Mouse (Mus musculus): ENCODE results near the gene Tulp2. TPM values are rescaled to one million over a fixed set of nuclear protein-coding genes. Genes with fewer than 3 reads are reported as not detected.
"Not testable (repeated sequence)": the region's sequence is repeated elsewhere in the genome, so short reads cannot be mapped to it uniquely, and the experiment has no call there.

The Tulp2 gene
- polyA plus RNA-seq, 1 experiment from 2014 or later, result 3.2 TPM

DNA sequence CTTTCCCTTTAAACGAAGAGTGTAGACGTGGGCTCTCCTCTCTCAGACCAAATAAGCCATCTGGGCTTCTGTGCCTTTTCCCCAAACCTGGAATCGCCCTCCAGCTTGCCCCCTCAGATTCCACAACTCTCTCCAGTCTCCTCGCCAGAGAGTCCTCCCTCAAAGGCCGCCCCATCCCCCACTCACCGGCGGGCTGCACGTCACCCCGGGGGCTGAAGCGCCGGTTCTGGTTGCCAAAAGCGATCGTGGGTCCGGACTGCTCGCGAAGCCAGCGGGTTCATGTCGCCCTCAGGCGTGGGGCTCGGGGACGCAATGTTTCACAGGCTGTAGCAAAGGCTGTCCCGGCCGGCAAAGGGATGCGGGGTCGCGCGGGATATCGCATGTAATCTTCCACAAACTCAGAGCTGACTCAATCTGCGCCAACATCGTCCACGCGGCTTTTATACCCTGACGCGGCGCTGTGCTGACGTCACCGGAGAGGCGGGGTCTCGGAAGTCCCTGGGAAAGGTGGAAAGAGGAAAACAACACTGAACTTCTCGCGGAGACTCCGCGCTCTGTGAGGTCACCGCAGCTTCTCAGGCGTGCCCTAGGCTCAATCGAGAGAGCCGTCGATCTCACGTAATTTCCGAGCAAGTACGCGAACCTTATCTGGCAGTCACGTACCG lies 44.3 kb downstream of the Tulp2 start, which contains the start of the genes Ppp1r15a and Plekha4:
Ppp1r15a (minus strand) TSS at position 460 of the 665 bp plus-strand sequence.
Plekha4 (plus strand) TSS at position 522 of the 665 bp plus-strand sequence.
- peak within 1 kb of the TSS; percentile 99 for H3K27ac ChIP-seq (ENCODE audit: low read depth, low read length)
- H3K9ac ChIP-seq (ENCODE audit: low read depth, low read length), result peak within 1 kb of the TSS; percentile 97
- ATAC-seq (replicated peaks; ENCODE audit: low FRiP score), result peak; percentile 74
- H3K36me3 ChIP-seq (ENCODE audit: control insufficient read depth, insufficient read depth, low read length), result peaks cover 9% of the 10 kb centered on the region; the same call in 1 of the 2 replicates
- DNase-seq (ENCODE audit: low spot score), result peak; percentile 96
- no peaks in the 10 kb centered on the region for H3K9me3 ChIP-seq (ENCODE audit: control insufficient read depth, low read length)
- H3K4me3 ChIP-seq (ENCODE audit: low read depth, low read length), result peak within 1 kb of the TSS; percentile 87
- peaks cover 40% of the 10 kb centered on the region for H3K4me1 ChIP-seq (replicated peaks; ENCODE audit: control insufficient read depth, insufficient read depth, low read length)
- H3K27me3 ChIP-seq (replicated peaks; ENCODE audit: control insufficient read depth, insufficient read depth, low read length), result no peaks in the 10 kb centered on the region
- H3K4me2 ChIP-seq, result peak within 1 kb of the TSS; percentile 80
- WGBS, result under 1% methylated on average over 54 of the region's 54 CpGs

DNA sequence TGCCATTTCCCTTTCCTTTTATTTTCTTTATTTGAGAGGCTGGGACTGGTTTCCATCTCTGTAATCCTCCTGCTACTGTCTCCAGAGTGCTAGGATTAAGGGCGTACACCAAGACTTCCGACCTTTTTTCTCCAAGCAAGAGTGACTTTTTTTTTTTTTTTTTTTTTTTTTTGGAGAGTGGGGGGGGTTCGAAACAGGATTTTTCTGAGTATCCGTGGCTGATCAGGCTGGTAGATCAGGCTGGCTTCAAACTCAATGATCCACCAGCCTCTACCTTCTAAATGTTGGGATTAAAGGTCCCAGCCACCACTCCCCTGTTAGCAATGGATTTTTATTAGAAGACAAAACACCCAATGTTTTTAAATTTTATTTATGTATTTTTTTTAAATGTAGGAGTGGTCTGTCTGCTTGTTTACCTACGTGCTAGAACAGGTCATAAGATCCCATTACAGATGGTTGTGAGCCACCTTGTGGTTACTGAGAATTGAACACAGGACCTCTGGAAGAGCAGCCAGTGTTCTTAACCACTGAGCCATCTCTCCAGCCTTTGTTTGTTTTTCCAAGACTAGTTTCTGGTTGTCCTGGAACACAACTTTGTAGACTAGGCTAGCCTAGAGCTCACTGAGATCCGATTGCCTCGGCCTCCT lies 44.9 kb downstream of the Tulp2 start:
- Histone ChIP-seq H3K36me3 (ENCODE audit: control insufficient read depth, insufficient read depth, low read length) (peaks cover 9% of the 10 kb centered on the region; the same call in 1 of the 2 replicates), H3K4me3 (ENCODE audit: low read depth, low read length) (peak overlapping the region; percentile 87), H3K9me3 (ENCODE audit: control insufficient read depth, low read length) (no peaks in the 10 kb centered on the region), H3K27ac (ENCODE audit: low read depth, low read length) (peak overlapping the region; percentile 99), H3K4me1 (replicated peaks; ENCODE audit: control insufficient read depth, insufficient read depth, low read length) (peaks cover 36% of the 10 kb centered on the region), H3K4me2 (peak overlapping the region; percentile 80), H3K9ac (ENCODE audit: low read depth, low read length) (peak overlapping the region; percentile 97), H3K27me3 (replicated peaks; ENCODE audit: control insufficient read depth, insufficient read depth, low read length) (no peaks in the 10 kb centered on the region)
- 16% methylated on average over 7 of the region's 7 CpGs for WGBS
- DNase-seq (ENCODE audit: low spot score) (peak; percentile 35), ATAC-seq (replicated peaks; ENCODE audit: low FRiP score) (no peak)

DNA sequence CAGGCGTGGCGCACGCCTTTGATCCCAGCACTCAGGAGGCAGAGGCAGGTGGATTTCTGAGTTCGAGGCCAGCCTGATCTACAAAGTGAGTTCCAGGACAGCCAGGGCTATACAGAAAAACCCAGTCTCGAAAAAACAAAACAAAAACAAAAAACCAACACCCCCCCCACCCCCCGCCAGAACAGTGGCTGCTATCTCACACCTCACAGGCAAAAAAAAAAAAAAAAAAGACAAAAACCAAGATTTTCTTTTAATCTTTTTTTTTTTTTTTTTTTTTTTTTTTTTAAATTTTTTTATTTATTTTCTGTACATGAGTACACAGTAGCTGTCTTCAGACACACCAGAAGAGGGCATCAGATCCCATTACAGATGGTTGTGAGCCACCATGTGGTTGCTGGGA lies 45.5 kb downstream of the Tulp2 start:
- whole genome bisulfite sequencing, result 71% methylated on average over 6 of the region's 6 CpGs
- H3K9ac ChIP-seq (ENCODE audit: low read depth, low read length); ATAC-seq (replicated peaks; ENCODE audit: low FRiP score); H3K36me3 ChIP-seq (ENCODE audit: control insufficient read depth, insufficient read depth, low read length); H3K27me3 ChIP-seq (replicated peaks; ENCODE audit: control insufficient read depth, insufficient read depth, low read length); H3K9me3 ChIP-seq (ENCODE audit: control insufficient read depth, low read length); DNase-seq (ENCODE audit: low spot score): not testable (repeated sequence)
- Histone ChIP-seq H3K4me1 (replicated peaks; ENCODE audit: control insufficient read depth, insufficient read depth, low read length) (peaks cover 34% of the 10 kb centered on the region), H3K27ac (ENCODE audit: low read depth, low read length) (0 out of 2 replicates have a peak overlapping the region, but pooled peaks have one; percentile 17), H3K4me2 (peak overlapping the region; percentile 80), H3K4me3 (ENCODE audit: low read depth, low read length) (peak overlapping the region; percentile 87; the same call in 1 of the 2 replicates)

DNA sequence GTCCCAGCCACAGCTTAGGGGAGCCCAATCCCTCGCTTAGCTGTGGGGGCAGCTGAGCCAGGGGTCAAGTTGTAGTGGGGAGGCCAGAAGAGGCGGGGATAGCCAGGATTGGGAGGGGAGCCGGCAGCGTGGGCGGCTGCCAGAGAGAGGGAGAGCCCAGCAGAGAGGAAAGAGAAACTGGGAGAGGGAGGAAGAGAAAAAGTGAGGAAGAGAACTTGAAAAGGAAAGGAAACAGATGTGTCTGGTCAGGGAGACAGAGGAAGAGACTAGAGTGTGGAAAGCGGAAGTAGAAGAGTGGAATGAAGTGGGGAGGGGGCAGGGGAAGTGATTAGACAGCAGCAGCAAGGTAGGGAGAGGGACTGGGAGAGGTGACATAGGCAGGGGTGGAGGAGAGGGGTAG lies 47.8 kb downstream of the Tulp2 start:
- H3K9ac ChIP-seq (ENCODE audit: low read depth, low read length), result no peak overlapping the region
- no peak overlapping the region for H3K4me3 ChIP-seq (ENCODE audit: low read depth, low read length)
- no peak for DNase-seq (ENCODE audit: low spot score)
- peaks cover 17% of the 10 kb centered on the region for H3K4me1 ChIP-seq (replicated peaks; ENCODE audit: control insufficient read depth, insufficient read depth, low read length)
- WGBS, result 16% methylated on average over 6 of the region's 6 CpGs
- ATAC-seq (replicated peaks; ENCODE audit: low FRiP score), result no peak
- H3K27me3 ChIP-seq (replicated peaks; ENCODE audit: control insufficient read depth, insufficient read depth, low read length), result no peaks in the 10 kb centered on the region
- H3K36me3 ChIP-seq (ENCODE audit: control insufficient read depth, insufficient read depth, low read length), result peaks cover under 1% of the 10 kb centered on the region; the same call in 1 of the 2 replicates
- no peak overlapping the region for H3K27ac ChIP-seq (ENCODE audit: low read depth, low read length)
- no peaks in the 10 kb centered on the region for H3K9me3 ChIP-seq (ENCODE audit: control insufficient read depth, low read length)
- H3K4me2 ChIP-seq, result peak overlapping the region; percentile 31; the same call in 1 of the 2 replicates

DNA sequence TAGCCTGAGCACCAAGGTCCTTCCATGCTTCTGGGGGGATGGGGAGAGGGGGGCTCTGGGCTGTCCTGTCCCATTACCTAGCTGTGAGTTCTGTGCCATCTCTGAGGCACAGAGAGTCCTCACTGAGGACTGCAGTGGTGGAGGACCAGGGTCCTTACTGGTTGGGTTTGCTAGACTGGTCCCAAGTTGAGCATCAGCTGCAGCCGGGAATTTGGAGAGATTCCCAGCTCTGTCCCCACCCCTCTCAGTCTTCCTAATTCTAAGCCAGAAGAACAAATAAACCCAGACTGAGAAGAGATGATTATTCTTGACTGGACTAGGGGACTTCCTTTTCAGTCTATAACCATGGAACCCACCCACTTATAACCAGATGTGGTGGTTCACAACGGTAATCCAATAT lies 49.0 kb downstream of the Tulp2 start:
- H3K36me3 ChIP-seq (ENCODE audit: control insufficient read depth, insufficient read depth, low read length), result no peaks in the 10 kb centered on the region
- no peak overlapping the region for H3K4me3 ChIP-seq (ENCODE audit: low read depth, low read length)
- peaks cover 9% of the 10 kb centered on the region for H3K4me1 ChIP-seq (replicated peaks; ENCODE audit: control insufficient read depth, insufficient read depth, low read length)
- 71% methylated on average over 2 of the region's 2 CpGs for WGBS
- no peaks in the 10 kb centered on the region for H3K9me3 ChIP-seq (ENCODE audit: control insufficient read depth, low read length)
- DNase-seq (ENCODE audit: low spot score) (no peak), ATAC-seq (replicated peaks; ENCODE audit: low FRiP score) (no peak)
- H3K27me3 ChIP-seq (replicated peaks; ENCODE audit: control insufficient read depth, insufficient read depth, low read length), result no peaks in the 10 kb centered on the region
- no peak overlapping the region for H3K9ac ChIP-seq (ENCODE audit: low read depth, low read length)
- H3K4me2 ChIP-seq, result no peak overlapping the region
- no peak overlapping the region for H3K27ac ChIP-seq (ENCODE audit: low read depth, low read length)

DNA sequence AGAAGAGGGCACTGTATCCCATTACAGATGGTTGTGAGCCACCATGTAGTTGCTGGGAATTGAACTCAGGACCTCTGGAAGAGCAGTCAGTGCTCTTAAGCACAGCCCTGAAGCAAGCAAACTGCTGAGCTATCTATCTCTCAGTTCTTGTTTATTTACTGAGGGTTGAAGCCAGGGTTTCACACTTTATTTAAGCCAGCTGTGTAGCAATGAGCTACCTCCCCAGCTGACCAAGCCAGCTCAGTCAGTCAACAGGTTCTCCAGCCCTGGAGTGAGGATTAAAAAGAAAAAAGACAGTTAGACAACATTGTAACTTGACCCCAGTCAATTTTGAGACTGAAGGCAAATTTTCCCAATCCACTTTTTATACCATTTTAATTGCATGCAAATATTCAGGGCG lies 54.0 kb downstream of the Tulp2 start:
- no peak overlapping the region for H3K9ac ChIP-seq (ENCODE audit: low read depth, low read length)
- H3K4me1 ChIP-seq (replicated peaks; ENCODE audit: control insufficient read depth, insufficient read depth, low read length), result no peaks in the 10 kb centered on the region
- no peak overlapping the region for H3K4me2 ChIP-seq
- no peak overlapping the region for H3K4me3 ChIP-seq (ENCODE audit: low read depth, low read length)
- no peaks in the 10 kb centered on the region for H3K9me3 ChIP-seq (ENCODE audit: control insufficient read depth, low read length)
- H3K36me3 ChIP-seq (ENCODE audit: control insufficient read depth, insufficient read depth, low read length), result no peaks in the 10 kb centered on the region
- 71% methylated on average over 1 of the region's 1 CpGs for WGBS
- DNase-seq (ENCODE audit: low spot score) (no peak), ATAC-seq (replicated peaks; ENCODE audit: low FRiP score) (no peak)
- no peaks in the 10 kb centered on the region for H3K27me3 ChIP-seq (replicated peaks; ENCODE audit: control insufficient read depth, insufficient read depth, low read length)
- no peak overlapping the region for H3K27ac ChIP-seq (ENCODE audit: low read depth, low read length)

DNA sequence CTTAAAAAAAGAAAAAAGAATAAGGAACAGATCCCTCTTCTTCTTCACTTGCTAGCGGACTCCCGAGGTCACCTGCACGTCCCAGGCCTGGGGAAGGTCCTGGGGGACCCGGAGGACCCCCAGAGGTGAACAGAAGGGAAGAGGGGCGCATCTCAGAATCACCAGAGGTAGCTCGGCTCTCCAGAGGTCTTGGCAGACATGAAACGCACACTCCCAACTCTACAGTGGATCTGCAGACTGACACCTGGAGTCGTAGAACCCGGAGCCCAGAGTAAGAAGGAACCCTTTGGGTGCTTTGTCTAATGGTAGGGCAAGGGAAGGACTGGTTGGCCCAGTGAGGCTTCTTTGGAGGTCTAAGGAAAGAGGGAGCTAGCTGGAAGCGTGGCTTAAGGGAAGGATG lies 55.9 kb downstream of the Tulp2 start:
- DNase-seq (ENCODE audit: low spot score), result no peak
- Histone ChIP-seq H3K4me3 (ENCODE audit: low read depth, low read length) (peak overlapping the region; percentile 51; the same call in 1 of the 2 replicates), H3K9ac (ENCODE audit: low read depth, low read length) (peak overlapping the region; percentile 58), H3K36me3 (ENCODE audit: control insufficient read depth, insufficient read depth, low read length) (no peaks in the 10 kb centered on the region), H3K9me3 (ENCODE audit: control insufficient read depth, low read length) (no peaks in the 10 kb centered on the region), H3K27me3 (replicated peaks; ENCODE audit: control insufficient read depth, insufficient read depth, low read length) (no peaks in the 10 kb centered on the region), H3K27ac (ENCODE audit: low read depth, low read length) (no peak overlapping the region), H3K4me1 (replicated peaks; ENCODE audit: control insufficient read depth, insufficient read depth, low read length) (no peaks in the 10 kb centered on the region), H3K4me2 (peak overlapping the region; percentile 73)
- no peak for ATAC-seq (replicated peaks; ENCODE audit: low FRiP score)
- 81% methylated on average over 10 of the region's 10 CpGs for WGBS

DNA sequence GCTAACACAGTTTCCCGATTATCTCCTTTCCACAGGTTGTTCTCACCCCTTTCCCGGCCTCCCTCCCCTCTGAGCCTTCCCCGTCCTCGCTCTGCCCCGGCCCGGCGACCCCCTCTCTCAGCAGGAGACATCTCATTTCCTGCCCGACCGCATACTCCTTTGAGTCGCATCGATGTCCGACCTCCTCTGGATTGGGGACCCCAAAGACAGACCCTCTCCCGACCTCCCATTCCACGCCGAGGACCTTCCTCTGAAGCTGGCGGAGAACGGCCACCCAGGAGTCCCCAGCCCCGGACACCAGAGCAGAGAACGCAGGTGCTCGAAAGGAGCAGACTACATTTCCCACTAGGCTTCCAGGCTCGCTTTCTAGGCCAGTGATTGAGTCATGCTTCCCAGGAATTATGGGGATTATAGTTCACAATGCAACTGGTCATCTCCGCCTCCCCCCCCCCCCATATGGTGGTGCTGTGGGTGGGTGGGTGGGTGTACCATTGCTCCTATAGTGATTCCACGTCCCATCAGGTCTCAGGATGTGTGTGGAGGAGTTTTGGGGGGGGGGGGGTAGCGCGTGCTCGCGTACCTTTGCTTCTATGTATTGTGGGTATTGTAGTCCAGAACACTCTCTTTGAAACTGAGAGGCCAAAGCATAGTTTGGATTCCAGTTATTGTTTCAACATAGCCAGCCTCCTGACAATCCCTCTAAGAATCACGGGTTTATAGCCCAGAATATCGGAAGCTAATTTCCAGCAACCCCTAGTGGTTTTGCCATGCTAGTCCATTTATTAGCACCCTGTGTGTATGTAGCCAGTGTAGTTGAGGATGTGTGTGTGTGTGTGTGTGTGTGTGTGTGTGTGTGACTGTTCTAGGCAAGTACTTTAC lies 56.7 kb downstream of the Tulp2 start:
- H3K4me2 ChIP-seq, result peak overlapping the region; percentile 73
- H3K9me3 ChIP-seq (ENCODE audit: control insufficient read depth, low read length), result no peaks in the 10 kb centered on the region
- no peaks in the 10 kb centered on the region for H3K36me3 ChIP-seq (ENCODE audit: control insufficient read depth, insufficient read depth, low read length)
- no peak overlapping the region for H3K27ac ChIP-seq (ENCODE audit: low read depth, low read length)
- ATAC-seq (replicated peaks; ENCODE audit: low FRiP score) (peak; percentile 32; the same call in 1 of the 2 replicates), DNase-seq (ENCODE audit: low spot score) (peak; percentile 62)
- H3K4me1 ChIP-seq (replicated peaks; ENCODE audit: control insufficient read depth, insufficient read depth, low read length), result no peaks in the 10 kb centered on the region
- H3K4me3 ChIP-seq (ENCODE audit: low read depth, low read length), result peak overlapping the region; percentile 51
- H3K27me3 ChIP-seq (replicated peaks; ENCODE audit: control insufficient read depth, insufficient read depth, low read length), result no peaks in the 10 kb centered on the region
- peak overlapping the region; percentile 58 for H3K9ac ChIP-seq (ENCODE audit: low read depth, low read length)
- 9% methylated on average over 29 of the region's 29 CpGs for WGBS
